Mouse (Mus musculus): Measurements from ENCODE around the gene Ttc3. TPM values are rescaled to one million over a fixed set of nuclear protein-coding genes. Genes with fewer than 3 reads are reported as not detected.
A peak's percentile ranks its signal among the peaks of the same experiment; 100 is the strongest.
"Not testable (repeated sequence)": the region's sequence is repeated elsewhere in the genome, so short reads cannot be mapped to it uniquely, and the experiment has no call there.

Gene Ttc3
- total RNA-seq (2015; ENCODE audit: low replicate concordance) (7.5 and 14.8 TPM in 2 replicates), total RNA-seq (2017; ENCODE audit: low replicate concordance) (26.6 and 40.9 TPM in 2 replicates)

GRCm38 (mm10) chr16:94370173-94370914 lies at the start of gene Ttc3:
Gene Ttc3, plus strand, starts transcription at chr16:94370618.
- ATAC-seq (replicated peaks; ENCODE audit: low FRiP score, poor library complexity, severe bottlenecking): peak; percentile 81

- ATAC-seq (replicated peaks; ENCODE audit: low FRiP score, poor library complexity, severe bottlenecking): no peak
Measured at GRCm38 (mm10) chr16:94323681-94324080, 46.7 kb upstream of the Ttc3 start.

- no peak for ATAC-seq (replicated peaks; ENCODE audit: low FRiP score, poor library complexity, severe bottlenecking)
Measured at GRCm38 (mm10) chr16:94326008-94326407, 44.4 kb upstream of the Ttc3 start.

- 0 out of 2 replicates have a peak, but pooled peaks have one; percentile 27 for ATAC-seq (replicated peaks; ENCODE audit: low FRiP score, poor library complexity, severe bottlenecking)
Measured at GRCm38 (mm10) chr16:94327781-94328711, 42.4 kb upstream of the Ttc3 start, which contains the start of gene Ripply3. Gene Ripply3, plus strand, starts transcription at chr16:94328420.

- ATAC-seq (replicated peaks; ENCODE audit: low FRiP score, poor library complexity, severe bottlenecking): no peak
Measured at GRCm38 (mm10) chr16:94328881-94329867, 41.2 kb upstream of the Ttc3 start.

- ATAC-seq (replicated peaks; ENCODE audit: low FRiP score, poor library complexity, severe bottlenecking): no peak
Measured at GRCm38 (mm10) chr16:94330429-94330828, 40.0 kb upstream of the Ttc3 start.

- ATAC-seq (replicated peaks; ENCODE audit: low FRiP score, poor library complexity, severe bottlenecking): 0 out of 2 replicates have a peak, but pooled peaks have one; percentile 8
Measured at GRCm38 (mm10) chr16:94331233-94331885, 39.1 kb upstream of the Ttc3 start.

- ATAC-seq (replicated peaks; ENCODE audit: low FRiP score, poor library complexity, severe bottlenecking): peak; percentile 77; the same call in 1 of the 2 replicates
Measured at GRCm38 (mm10) chr16:94331886-94332252, 38.5 kb upstream of the Ttc3 start.

- no peak for ATAC-seq (replicated peaks; ENCODE audit: low FRiP score, poor library complexity, severe bottlenecking)
Measured at GRCm38 (mm10) chr16:94335656-94336055, 34.8 kb upstream of the Ttc3 start.

- ATAC-seq (replicated peaks; ENCODE audit: low FRiP score, poor library complexity, severe bottlenecking): not testable (repeated sequence)
Measured at GRCm38 (mm10) chr16:94339164-94340160, 31.0 kb upstream of the Ttc3 start.

- ATAC-seq (replicated peaks; ENCODE audit: low FRiP score, poor library complexity, severe bottlenecking): no peak
Measured at GRCm38 (mm10) chr16:94345733-94346132, 24.7 kb upstream of the Ttc3 start.

GRCm38 (mm10) chr16:94347080-94347731 lies 23.2 kb upstream of the Ttc3 start:
- ATAC-seq (replicated peaks; ENCODE audit: low FRiP score, poor library complexity, severe bottlenecking): no peak

GRCm38 (mm10) chr16:94348779-94349178 lies 21.6 kb upstream of the Ttc3 start:
- ATAC-seq (replicated peaks; ENCODE audit: low FRiP score, poor library complexity, severe bottlenecking): no peak

- no peak for ATAC-seq (replicated peaks; ENCODE audit: low FRiP score, poor library complexity, severe bottlenecking)
Measured at GRCm38 (mm10) chr16:94349588-94350286, 20.7 kb upstream of the Ttc3 start.

- no peak for ATAC-seq (replicated peaks; ENCODE audit: low FRiP score, poor library complexity, severe bottlenecking)
Measured at GRCm38 (mm10) chr16:94350287-94350677, 20.1 kb upstream of the Ttc3 start.

- no peak for ATAC-seq (replicated peaks; ENCODE audit: low FRiP score, poor library complexity, severe bottlenecking)
Measured at GRCm38 (mm10) chr16:94354450-94354849, 16.0 kb upstream of the Ttc3 start.

GRCm38 (mm10) chr16:94356046-94356445 lies 14.4 kb upstream of the Ttc3 start:
- ATAC-seq (replicated peaks; ENCODE audit: low FRiP score, poor library complexity, severe bottlenecking): no peak

Data from erythroid progenitor cell, adult 5-6 weeks (primary cell).